Mouse (Mus musculus): ENCODE measurements around the gene Olfr869.

Olfr869 gene

GRCm38 (mm10) chr9:20128709-20129108 lies at the start of gene Olfr869:
Gene Olfr869 (plus strand): TSS chr9:20129009.
- no peak for DNase-seq

GRCm38 (mm10) chr9:20098326-20098725 lies 30.5 kb upstream of the Olfr869 start, which contains the start of gene Olfr868:
Gene Olfr868 (plus strand): TSS chr9:20098626.
- no peak for DNase-seq

- DNase-seq: no peak
Observed at GRCm38 (mm10) chr9:20149706-20150105, 20.9 kb downstream of the Olfr869 start.

GRCm38 (mm10) chr9:20173957-20174356 lies 45.1 kb downstream of the Olfr869 start, which contains the start of gene Olfr870:
Gene Olfr870 (minus strand): TSS chr9:20174057.
- DNase-seq: no peak

GRCm38 (mm10) chr9:20179463-20179862 lies 50.7 kb downstream of the Olfr869 start:
- no peak for DNase-seq
